Comparison of ENCODE assay signal across 8 mouse cellular contexts in the genomic region with DNA sequence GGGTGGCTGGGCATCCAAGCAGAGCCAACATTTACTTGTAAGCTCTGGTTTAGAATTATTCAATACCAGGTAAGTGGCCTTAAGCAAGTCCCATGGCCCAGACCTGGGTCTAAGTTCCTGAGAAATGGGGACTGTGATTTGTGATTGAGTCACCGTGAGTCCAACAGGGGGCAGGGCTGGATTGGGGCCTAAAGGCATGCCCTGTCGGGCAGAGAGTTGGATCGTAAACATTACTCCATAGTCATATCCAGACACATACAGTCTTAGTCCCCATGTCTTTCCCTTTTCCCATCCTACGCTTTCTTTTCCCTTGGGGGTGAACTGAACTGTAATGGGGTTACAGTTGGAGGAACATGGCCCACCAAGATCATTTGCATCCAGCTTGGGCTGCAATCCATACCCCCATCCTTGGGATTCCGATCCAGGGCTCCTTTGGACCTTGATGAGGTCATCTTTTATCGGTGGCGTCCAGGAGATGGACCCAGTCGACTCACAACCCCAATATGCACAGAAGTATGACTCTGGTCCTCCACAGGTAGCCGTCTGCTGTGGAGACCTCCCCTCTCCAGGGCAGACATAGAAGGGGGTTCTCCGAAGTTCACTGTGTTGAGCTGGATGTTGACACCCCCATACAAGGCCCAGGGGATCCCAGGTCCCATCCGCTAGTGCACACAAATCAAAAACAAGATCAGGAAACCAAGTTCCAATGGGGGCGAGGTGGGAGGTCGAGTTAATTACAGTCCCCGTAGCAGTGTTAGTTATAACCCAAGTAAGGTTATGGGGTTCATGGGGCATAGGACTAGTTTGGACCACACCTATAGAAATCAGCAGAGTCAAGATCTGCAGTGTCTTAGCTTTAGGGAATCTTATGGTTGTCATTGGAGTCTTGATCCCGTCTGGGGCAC. TPM values are rescaled to one million over a fixed set of nuclear protein-coding genes. Genes with fewer than 3 reads are reported as not detected.
A peak's percentile ranks its signal among the peaks of the same experiment; 100 is the strongest.
DNase-seq lines count a peak whose midpoint lies in the region; ATAC-seq lines count a peak whose summit lies in the region.

No protein-coding gene starts in this region.

- H3K4me1 ChIP-seq in erythroblast, embryonic 14.5 days (ENCODE audit: control insufficient read depth): peaks cover 69% of the 10 kb centered on the region
- H3K4me1 ChIP-seq in lung, embryonic 16.5 days (replicated peaks; ENCODE audit: control insufficient read depth, insufficient read depth, low read length): peaks cover 42% of the 10 kb centered on the region
- peaks cover 29% of the 10 kb centered on the region for H3K4me1 ChIP-seq in hindbrain, embryonic 15.5 days (replicated peaks)
- peaks cover 34% of the 10 kb centered on the region for H3K4me1 ChIP-seq in neural tube, embryonic 13.5 days (replicated peaks)

- peak overlapping the region; percentile 98 for H3K4me2 ChIP-seq in lung, embryonic 16.5 days (ENCODE audit: low read depth, low read length)
- H3K4me2 ChIP-seq in hindbrain, embryonic 15.5 days: 0 out of 2 replicates have a peak overlapping the region, but pooled peaks have one; percentile 99
- peak overlapping the region; percentile 100 for H3K4me2 ChIP-seq in neural tube, embryonic 13.5 days

- DNase-seq in lung, postnatal 10 days: no peak
- DNase-seq in right cerebral cortex, adult 2 months (ENCODE audit: low spot score in 2 of 2): no peak
- DNase-seq in spleen, postnatal 14 days (ENCODE audit: low spot score in 2 of 2): no peak

- 89% methylated on average over 15 of the region's 15 CpGs for WGBS in lung, embryonic 16.5 days
- WGBS in hindbrain, embryonic 15.5 days: 93% methylated on average over 15 of the region's 15 CpGs
- WGBS in neural tube, embryonic 13.5 days: 93% methylated on average over 15 of the region's 15 CpGs

- no peaks in the 10 kb centered on the region for H3K27me3 ChIP-seq in erythroblast, embryonic 14.5 days (ENCODE audit: control insufficient read depth)
- H3K27me3 ChIP-seq in lung, embryonic 16.5 days (ENCODE audit: control insufficient read depth, insufficient read depth, low read depth, low read length): no peaks in the 10 kb centered on the region
- no peaks in the 10 kb centered on the region for H3K27me3 ChIP-seq in hindbrain, embryonic 15.5 days
- no peaks in the 10 kb centered on the region for H3K27me3 ChIP-seq in neural tube, embryonic 13.5 days

- no peak for ATAC-seq in erythroblast, adult 5-6 weeks (replicated peaks; ENCODE audit: low FRiP score, poor library complexity, severe bottlenecking)
- no peak for ATAC-seq in lung, embryonic 16.5 days (ENCODE audit: low read depth)
- no peak for ATAC-seq in hindbrain, embryonic 15.5 days (ENCODE audit: low FRiP score, low read depth)
- ATAC-seq in neural tube, embryonic 13.5 days (ENCODE audit: low read depth): no peak

- H3K9me3 ChIP-seq in erythroblast, embryonic 14.5 days (ENCODE audit: control insufficient read depth, low read length): no peaks in the 10 kb centered on the region
- no peaks in the 10 kb centered on the region for H3K9me3 ChIP-seq in lung, embryonic 16.5 days (ENCODE audit: control insufficient read depth, low read length)
- H3K9me3 ChIP-seq in hindbrain, embryonic 15.5 days: no peaks in the 10 kb centered on the region
- no peaks in the 10 kb centered on the region for H3K9me3 ChIP-seq in neural tube, embryonic 13.5 days

- H3K36me3 ChIP-seq in erythroblast, embryonic 14.5 days (ENCODE audit: control insufficient read depth): peaks cover 55% of the 10 kb centered on the region
- peaks cover 8% of the 10 kb centered on the region for H3K36me3 ChIP-seq in lung, embryonic 16.5 days (ENCODE audit: control insufficient read depth, insufficient read depth, low read length)
- H3K36me3 ChIP-seq in hindbrain, embryonic 15.5 days: no peaks in the 10 kb centered on the region
- no peaks in the 10 kb centered on the region for H3K36me3 ChIP-seq in neural tube, embryonic 13.5 days

- H3K27ac ChIP-seq in lung, embryonic 16.5 days (ENCODE audit: low read length): no peak overlapping the region
- no peak overlapping the region for H3K27ac ChIP-seq in hindbrain, embryonic 15.5 days (replicated peaks)
- H3K27ac ChIP-seq in neural tube, embryonic 13.5 days (replicated peaks): no peak overlapping the region

- H3K9ac ChIP-seq in lung, embryonic 16.5 days (ENCODE audit: low read length): peak overlapping the region; percentile 72
- no peak overlapping the region for H3K9ac ChIP-seq in hindbrain, embryonic 15.5 days
- no peak overlapping the region for H3K9ac ChIP-seq in neural tube, embryonic 13.5 days

- H3K4me3 ChIP-seq in erythroblast, embryonic 14.5 days (replicated peaks): peak overlapping the region; percentile 77
- peak overlapping the region; percentile 49 for H3K4me3 ChIP-seq in lung, embryonic 16.5 days (ENCODE audit: low read length)
- no peak overlapping the region for H3K4me3 ChIP-seq in hindbrain, embryonic 15.5 days
- 0 out of 2 replicates have a peak overlapping the region, but pooled peaks have one; percentile 24 for H3K4me3 ChIP-seq in neural tube, embryonic 13.5 days

RNA-seq across cellular contexts. Expression of gene Vars, which starts 2.0 kb away (rescaled TPM):
- polyA plus RNA-seq in erythroblast, embryonic 14.5 days (2012): 41.7 and 44.9 TPM in 2 replicates
- total RNA-seq in erythroblast, adult 5-6 weeks (2015; ENCODE audit: low replicate concordance): 24.4 and 33.4 TPM in 2 replicates
- 37.4 and 45.0 TPM in 2 replicates for total RNA-seq in erythroblast, adult 5-6 weeks (2017; ENCODE audit: low replicate concordance)
- 88.0 and 96.2 TPM in 2 replicates for polyA plus RNA-seq in lung, embryonic 16.5 days (2015; fragmentation: Nextera tagmentation; extraction: Ambion mirVana)
- 60.4 and 68.7 TPM in 2 replicates for polyA plus RNA-seq in hindbrain, embryonic 15.5 days (2015; fragmentation: Nextera tagmentation; extraction: Ambion mirVana)
- 57.9 and 58.2 TPM in 2 replicates for polyA plus RNA-seq in neural tube, embryonic 13.5 days (2015; fragmentation: Nextera tagmentation; extraction: Ambion mirVana)

RNA-seq across cellular contexts. Expression of gene Lsm2, which starts 17.1 kb away (rescaled TPM):
- polyA plus RNA-seq in erythroblast, embryonic 14.5 days (2012): 15.9 and 21.4 TPM in 2 replicates
- total RNA-seq in erythroblast, adult 5-6 weeks (2015; ENCODE audit: low replicate concordance): 46.8 and 50.3 TPM in 2 replicates
- total RNA-seq in erythroblast, adult 5-6 weeks (2017; ENCODE audit: low replicate concordance): 11.2 and 16.7 TPM in 2 replicates
- 178 and 189 TPM in 2 replicates for polyA plus RNA-seq in lung, embryonic 16.5 days (2015; fragmentation: Nextera tagmentation; extraction: Ambion mirVana)
- 109 and 113 TPM in 2 replicates for polyA plus RNA-seq in hindbrain, embryonic 15.5 days (2015; fragmentation: Nextera tagmentation; extraction: Ambion mirVana)
- polyA plus RNA-seq in neural tube, embryonic 13.5 days (2015; fragmentation: Nextera tagmentation; extraction: Ambion mirVana): 99.4 and 99.8 TPM in 2 replicates

RNA-seq across cellular contexts. Expression of gene Vwa7, which starts 17.6 kb away (rescaled TPM):
- 0.01 TPM in 2 replicates for polyA plus RNA-seq in erythroblast, embryonic 14.5 days (2012)
- not detected in 2 replicates for total RNA-seq in erythroblast, adult 5-6 weeks (2015; ENCODE audit: low replicate concordance)
- not detected in 2 replicates for total RNA-seq in erythroblast, adult 5-6 weeks (2017; ENCODE audit: low replicate concordance)
- 0.14 and 0.25 TPM in 2 replicates for polyA plus RNA-seq in lung, embryonic 16.5 days (2015; fragmentation: Nextera tagmentation; extraction: Ambion mirVana)
- 0.14 TPM in 2 replicates for polyA plus RNA-seq in hindbrain, embryonic 15.5 days (2015; fragmentation: Nextera tagmentation; extraction: Ambion mirVana)
- polyA plus RNA-seq in neural tube, embryonic 13.5 days (2015; fragmentation: Nextera tagmentation; extraction: Ambion mirVana): 0.17 and 0.18 TPM in 2 replicates

RNA-seq across cellular contexts. Expression of gene Hspa1l, which starts 26.3 kb away (rescaled TPM):
- polyA plus RNA-seq in erythroblast, embryonic 14.5 days (2012): 0.04 TPM in 1 of 2 replicates, not detected in the other
- total RNA-seq in erythroblast, adult 5-6 weeks (2015; ENCODE audit: low replicate concordance): not detected in 2 replicates
- total RNA-seq in erythroblast, adult 5-6 weeks (2017; ENCODE audit: low replicate concordance): not detected in 2 replicates
- 0.55 and 0.65 TPM in 2 replicates for polyA plus RNA-seq in lung, embryonic 16.5 days (2015; fragmentation: Nextera tagmentation; extraction: Ambion mirVana)
- 1.3 and 1.8 TPM in 2 replicates for polyA plus RNA-seq in hindbrain, embryonic 15.5 days (2015; fragmentation: Nextera tagmentation; extraction: Ambion mirVana)
- 1.5 and 2.2 TPM in 2 replicates for polyA plus RNA-seq in neural tube, embryonic 13.5 days (2015; fragmentation: Nextera tagmentation; extraction: Ambion mirVana)

RNA-seq across cellular contexts. Expression of gene Hspa1a, which starts 26.8 kb away (rescaled TPM):
- 195 and 214 TPM in 2 replicates for polyA plus RNA-seq in erythroblast, embryonic 14.5 days (2012)
- total RNA-seq in erythroblast, adult 5-6 weeks (2015; ENCODE audit: low replicate concordance): 1.5 and 2.9 TPM in 2 replicates
- 5.0 and 5.4 TPM in 2 replicates for total RNA-seq in erythroblast, adult 5-6 weeks (2017; ENCODE audit: low replicate concordance)
- polyA plus RNA-seq in lung, embryonic 16.5 days (2015; fragmentation: Nextera tagmentation; extraction: Ambion mirVana): 4.4 and 4.8 TPM in 2 replicates
- 12.0 and 13.1 TPM in 2 replicates for polyA plus RNA-seq in hindbrain, embryonic 15.5 days (2015; fragmentation: Nextera tagmentation; extraction: Ambion mirVana)
- polyA plus RNA-seq in neural tube, embryonic 13.5 days (2015; fragmentation: Nextera tagmentation; extraction: Ambion mirVana): 6.0 and 6.3 TPM in 2 replicates
